Mouse (Mus musculus): ENCODE results near the gene Glipr1l1. TPM values are rescaled to one million over a fixed set of nuclear protein-coding genes. Genes with fewer than 3 reads are reported as not detected.

The Glipr1l1 gene
- total RNA-seq (2023) = not detected

GRCm38 (mm10) chr10:112059702-112060582 lies at the start of gene Glipr1l1:
Gene Glipr1l1, plus strand, starts transcription at chr10:112060189.

GRCm38 (mm10) chr10:112083157-112083556 lies 23.2 kb downstream of the Glipr1l1 start, which contains the start of gene Glipr1l2:
Gene Glipr1l2, plus strand, starts transcription at chr10:112083354.

Other genes with a start within 250 kb of the Glipr1l1 start
- 10 to 100 TPM; 29.6 to 33.3 TPM for gene Krr1, start 87.5 kb upstream of the Glipr1l1 start, total RNA-seq (2023)
- 100 to 1,000 TPM; 137 to 164 TPM for gene Glipr1, start 57.6 kb upstream of the Glipr1l1 start, total RNA-seq (2023)
- not detected for gene Glipr1l2, start 23.2 kb downstream of the Glipr1l1 start, total RNA-seq (2023)
- gene Glipr1l3, start 100.1 kb downstream of the Glipr1l1 start, total RNA-seq (2023) = not detected
- gene Caps2, start 103.4 kb downstream of the Glipr1l1 start, total RNA-seq (2023) = not detected
- gene Kcnc2, start 210.9 kb downstream of the Glipr1l1 start, total RNA-seq (2023) = not detected

Measured in monocyte, adult 59 days (primary cell).